Mouse (Mus musculus) small intestine, adult 2 months (tissue): ENCODE measurements at regions not wholly inside any gene's neighbourhood (a gene's known extent, or its start where the extent isn't known, plus 50 kb on each side); places are given as distances from the start of the nearest gene placed in this dataset.

Experiments used
- CTCF ChIP-seq: fragments of 200-500 bp; IDR thresholded peaks from 2 replicates; pipeline ENCODE4 v1.5.1; 2012; ENCODE audit warnings: low read depth, mild to moderate bottlenecking, control low read depth, inconsistent platforms, low read length, moderate library complexity, mixed read lengths; ENCODE audit not compliant: insufficient replicate concordance, insufficient read length; ENCODE audit errors: extremely low read depth
- POLR2A ChIP-seq: fragments of 200-500 bp; IDR thresholded peaks from 2 replicates; pipeline ENCODE4 v1.6.1; 2012; ENCODE audit warnings: low read depth, mild to moderate bottlenecking, control low read depth, inconsistent platforms, low read length, moderate library complexity

GRCm38 (mm10) chr4:34437316-34437715, 113.4 kb upstream of the Akirin2 start:
- TF ChIP-seq CTCF (no peak), POLR2A (no peak)
